Mouse (Mus musculus): ENCODE data around the gene Lrrk1. TPM values are rescaled to one million over a fixed set of nuclear protein-coding genes. Genes with fewer than 3 reads are reported as not detected.

Gene Lrrk1
- total RNA-seq, 2 experiments from 2014 or later, result 4.3 TPM

DNA sequence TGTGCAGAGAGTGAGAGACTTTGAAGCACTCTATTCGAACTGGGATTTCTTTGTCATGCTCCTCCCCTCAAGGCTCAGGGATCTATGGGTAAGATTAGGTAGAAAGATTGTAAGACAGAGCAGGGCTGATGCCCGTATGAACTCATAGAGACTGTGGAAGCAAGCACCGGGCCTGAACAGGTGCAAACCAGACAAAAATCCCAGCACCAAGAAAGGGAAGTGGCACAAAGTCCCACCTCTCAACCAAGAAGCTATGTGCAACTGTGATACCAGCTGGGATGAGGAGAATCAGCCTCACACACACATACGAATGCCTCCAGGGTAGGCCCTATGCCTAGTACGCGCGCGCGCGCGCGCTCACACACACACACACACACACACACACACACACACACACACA, 2.3 kb downstream of the Lrrk1 start:
- no peak for DNase-seq (ENCODE audit: low spot score in 2 of 2)

DNA sequence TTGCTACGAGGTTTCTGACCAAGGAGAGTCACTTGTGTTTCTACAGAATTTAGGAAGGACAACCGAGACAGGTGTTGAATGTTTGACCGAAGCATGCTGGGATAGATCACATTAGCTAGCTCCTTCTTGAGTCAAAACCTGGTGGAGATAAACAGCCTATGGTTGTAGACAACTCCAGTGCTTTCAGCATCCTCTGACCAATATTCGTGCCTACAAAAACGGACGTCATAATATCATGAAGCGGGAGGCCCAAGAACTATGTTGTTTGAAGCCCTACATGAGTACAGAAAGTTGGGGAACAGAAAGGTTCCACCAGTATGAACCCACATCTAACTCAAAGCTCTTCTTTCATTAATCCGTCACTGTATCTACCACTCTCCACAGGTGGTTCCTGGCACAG, 3.3 kb downstream of the Lrrk1 start:
- DNase-seq (ENCODE audit: low spot score in 2 of 2), result no peak

DNA sequence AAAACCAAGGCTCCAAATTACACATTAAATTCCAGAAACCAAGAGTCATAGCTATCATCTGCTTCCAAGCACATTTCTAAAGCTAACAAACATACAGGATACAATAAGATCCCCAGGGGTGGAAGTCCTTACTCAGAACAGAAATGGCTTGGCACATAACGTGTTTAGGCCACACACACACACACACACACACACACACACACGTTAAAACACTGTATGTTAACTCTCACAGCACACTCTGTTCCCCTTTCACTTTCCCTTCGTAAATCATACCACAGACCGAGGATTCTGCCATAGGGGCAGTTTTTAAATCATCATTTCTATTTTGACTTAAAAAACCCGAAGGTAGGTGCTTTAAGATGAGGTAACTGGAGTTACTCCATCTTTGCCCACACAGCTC, 3.9 kb downstream of the Lrrk1 start:
- no peak for DNase-seq (ENCODE audit: low spot score in 2 of 2)

DNA sequence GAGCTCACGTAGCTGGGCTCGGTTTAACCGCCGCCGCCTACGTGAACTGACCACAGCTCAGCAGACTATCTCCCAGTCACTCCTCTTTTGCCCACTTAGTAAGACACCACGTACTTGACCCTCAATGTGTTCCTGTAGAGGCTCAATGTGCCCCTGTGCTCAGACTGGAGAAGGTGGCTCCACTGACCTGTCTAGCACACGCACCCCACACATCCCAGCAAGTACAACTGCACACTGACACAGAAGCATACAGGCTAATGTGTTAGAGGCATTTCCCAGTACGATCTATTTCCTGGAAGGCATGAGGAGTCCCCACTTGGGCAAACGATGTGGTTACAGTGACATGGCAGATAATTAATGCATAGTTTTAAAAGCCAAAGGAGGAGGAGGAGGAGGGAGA, 11.6 kb downstream of the Lrrk1 start:
- DNase-seq (ENCODE audit: low spot score in 2 of 2), result no peak

DNA sequence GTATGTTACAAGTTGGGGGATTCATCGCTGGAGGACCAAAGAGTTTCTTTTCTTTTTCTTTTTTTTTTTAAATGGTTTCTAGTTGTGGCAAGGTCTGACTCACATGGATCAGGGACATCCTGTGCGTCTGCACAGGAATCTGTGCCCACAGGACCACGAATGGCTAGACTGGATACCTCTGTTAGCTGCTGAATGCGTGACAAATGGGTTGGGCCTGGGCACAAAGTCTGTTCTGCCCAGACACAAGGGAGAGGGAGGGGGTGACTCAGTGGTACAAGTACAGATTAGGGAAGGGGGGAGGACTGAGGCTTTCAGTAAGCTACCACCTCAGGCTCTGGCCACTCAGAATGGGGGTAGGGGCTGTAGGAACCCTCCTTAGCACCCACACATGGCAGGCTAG, 12.4 kb downstream of the Lrrk1 start:
- DNase-seq (ENCODE audit: low spot score in 2 of 2), result no peak

DNA sequence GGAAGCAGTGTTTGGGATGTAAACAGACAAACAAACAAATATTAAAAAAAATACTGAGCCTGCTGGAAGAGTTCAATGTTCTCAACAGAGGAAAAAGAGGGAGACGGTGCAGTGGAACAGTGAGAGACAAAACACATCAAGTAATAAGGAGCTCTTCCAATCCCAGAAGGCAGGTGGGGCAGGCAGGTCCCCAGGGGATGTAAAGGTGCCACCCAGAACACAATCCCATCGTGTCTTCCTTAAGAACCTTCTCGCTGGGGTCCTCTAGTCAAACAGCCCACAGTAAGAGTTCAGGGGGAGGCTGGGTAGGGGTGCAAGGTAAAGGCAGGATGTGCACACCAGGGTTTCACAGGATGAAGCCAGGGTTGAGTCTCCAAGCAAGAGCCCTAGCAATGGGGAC, 14.8 kb downstream of the Lrrk1 start:
- no peak for DNase-seq (ENCODE audit: low spot score in 2 of 2)

- DNase-seq (ENCODE audit: low spot score in 2 of 2), result no peak
Measured at GRCm38 (mm10) chr7:66370970-66371369, 17.2 kb downstream of the Lrrk1 start.

DNA sequence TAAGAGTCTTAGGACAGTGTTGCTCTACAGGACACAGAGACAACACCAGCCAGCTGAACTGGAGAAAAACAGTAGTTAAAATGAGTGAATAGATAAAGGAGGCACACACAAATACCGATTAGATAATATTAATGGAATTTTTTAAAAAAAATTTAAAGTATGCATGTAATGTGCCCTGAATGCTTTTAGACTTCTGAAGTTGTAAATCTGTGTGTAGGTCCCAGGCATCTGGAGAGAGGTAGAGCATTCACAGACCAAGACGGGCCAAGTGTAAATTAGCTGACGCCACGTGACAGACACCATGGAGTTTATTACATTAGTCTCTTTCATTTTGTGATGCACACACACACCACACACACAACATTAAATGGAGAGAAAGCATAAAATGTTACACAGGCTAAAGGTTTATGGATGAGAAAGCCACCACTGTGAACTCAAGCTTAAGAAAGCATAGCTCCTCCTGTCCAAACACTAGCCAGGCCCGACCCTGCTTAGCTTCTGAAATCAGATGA, 18.2 kb downstream of the Lrrk1 start:
- DNase-seq (ENCODE audit: low spot score in 2 of 2), result no peak

GRCm38 (mm10) chr7:66369071-66369933, 18.8 kb downstream of the Lrrk1 start:
- DNase-seq (ENCODE audit: low spot score in 2 of 2), result no peak

GRCm38 (mm10) chr7:66365904-66366303, 22.2 kb downstream of the Lrrk1 start, which contains the start of gene Gm10974:
Gene Gm10974 (plus strand): TSS chr7:66365905.
- DNase-seq (ENCODE audit: low spot score in 2 of 2), result no peak

GRCm38 (mm10) chr7:66365411-66365810, 22.7 kb downstream of the Lrrk1 start:
- DNase-seq (ENCODE audit: low spot score in 2 of 2), result no peak

- no peak for DNase-seq (ENCODE audit: low spot score in 2 of 2)
Measured at GRCm38 (mm10) chr7:66364491-66364890, 23.7 kb downstream of the Lrrk1 start.

DNA sequence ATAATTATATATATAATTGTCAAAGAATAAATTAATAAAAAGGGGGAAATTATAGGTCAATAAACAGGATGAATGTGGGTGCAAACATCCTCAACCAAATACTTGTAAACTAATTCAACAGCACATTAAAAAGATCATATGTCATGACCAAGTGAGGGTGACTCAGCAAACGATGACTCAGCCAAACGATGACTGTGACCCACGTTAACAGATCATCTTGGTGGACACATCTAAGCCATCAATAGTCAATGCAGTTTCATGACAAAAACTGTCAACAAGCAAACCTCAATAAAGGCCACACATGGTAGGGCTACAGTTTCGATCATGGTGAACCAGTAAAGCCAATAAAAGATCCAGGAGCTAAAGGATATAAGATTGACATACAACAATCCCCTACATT, 29.1 kb downstream of the Lrrk1 start:
- no peak for DNase-seq (ENCODE audit: low spot score in 2 of 2)

- no peak for DNase-seq (ENCODE audit: low spot score in 2 of 2)
Measured at GRCm38 (mm10) chr7:66358461-66358860, 29.7 kb downstream of the Lrrk1 start.

- DNase-seq (ENCODE audit: low spot score in 2 of 2), result no peak
Measured at GRCm38 (mm10) chr7:66355791-66356522, 32.2 kb downstream of the Lrrk1 start.

DNA sequence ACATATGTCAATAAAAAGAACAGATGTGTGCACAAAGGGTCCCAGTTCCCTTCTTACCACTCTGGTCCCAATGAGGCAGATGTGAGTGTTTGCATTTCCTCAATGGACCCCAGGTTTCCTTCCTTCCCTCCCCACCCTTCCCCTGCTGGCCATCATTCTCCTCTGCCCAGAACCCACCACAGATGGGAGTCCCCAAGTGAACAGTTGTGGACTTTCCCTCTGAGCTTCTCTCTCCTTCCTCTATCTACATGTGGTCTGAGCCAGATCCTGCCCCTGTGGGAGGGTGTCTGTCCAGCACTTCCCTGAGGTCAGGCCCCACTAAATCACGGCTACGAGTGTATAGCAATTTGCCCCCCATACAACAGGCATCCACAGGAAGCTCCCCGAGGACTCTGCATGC, 33.2 kb downstream of the Lrrk1 start:
- no peak for DNase-seq (ENCODE audit: low spot score in 2 of 2)

DNA sequence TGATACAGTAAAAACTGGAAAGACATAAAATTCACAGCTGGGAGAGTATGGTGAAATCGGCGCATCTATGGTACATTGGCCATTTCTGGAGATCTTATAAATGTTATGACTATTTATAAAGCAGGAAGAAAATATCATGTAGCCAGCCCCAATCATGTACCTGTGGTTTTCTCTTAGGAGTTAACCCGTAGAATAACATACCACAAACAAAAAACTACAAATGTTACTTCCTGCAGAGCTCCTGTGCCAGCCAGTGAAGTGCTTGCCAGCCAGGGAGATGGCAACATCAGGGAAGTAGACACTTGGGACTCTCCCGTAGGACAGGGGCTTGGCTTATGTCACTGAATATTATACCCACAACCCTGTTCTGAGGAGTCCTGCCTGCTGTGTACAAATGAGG, 37.1 kb downstream of the Lrrk1 start:
- DNase-seq (ENCODE audit: low spot score in 2 of 2), result no peak

DNA sequence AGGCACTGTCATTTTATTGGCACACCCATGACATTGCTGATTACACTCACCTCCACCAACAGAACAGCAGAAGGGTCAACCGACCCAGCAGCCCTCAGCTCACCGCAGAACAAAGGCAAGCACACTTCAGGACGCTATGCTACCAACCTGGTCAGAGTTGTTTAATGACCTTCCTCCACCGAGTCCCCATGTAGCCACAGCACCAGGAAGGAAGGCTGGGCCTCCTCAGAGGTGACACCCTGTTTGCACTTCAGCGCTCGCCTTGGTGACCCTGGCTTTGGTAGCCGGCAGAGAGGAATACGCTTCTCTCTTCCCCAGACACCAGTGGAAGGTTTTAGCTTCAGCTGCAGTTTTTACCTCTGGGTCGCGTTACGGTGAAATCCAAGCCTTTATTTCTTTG, 38.5 kb downstream of the Lrrk1 start:
- no peak for DNase-seq (ENCODE audit: low spot score in 2 of 2)

DNA sequence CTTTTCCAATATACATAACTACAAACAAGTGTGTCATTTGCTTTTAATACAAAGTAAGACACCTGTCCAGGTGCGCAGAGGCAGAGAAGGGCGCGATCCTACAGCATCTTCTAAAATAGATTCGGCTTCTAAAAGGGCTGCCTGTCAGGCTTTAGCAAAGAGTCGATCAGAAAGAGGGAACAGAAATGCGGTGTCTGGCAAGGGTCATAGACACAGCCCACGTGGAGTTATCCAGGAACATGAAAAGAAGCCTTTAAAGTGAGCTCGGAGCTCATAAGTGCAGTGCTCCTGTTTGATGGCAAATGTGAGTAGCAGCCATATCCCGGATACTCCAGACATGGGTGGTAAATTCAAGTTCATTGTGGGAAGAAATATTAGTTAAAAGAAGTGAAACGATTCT, 39.6 kb downstream of the Lrrk1 start:
- no peak for DNase-seq (ENCODE audit: low spot score in 2 of 2)

DNA sequence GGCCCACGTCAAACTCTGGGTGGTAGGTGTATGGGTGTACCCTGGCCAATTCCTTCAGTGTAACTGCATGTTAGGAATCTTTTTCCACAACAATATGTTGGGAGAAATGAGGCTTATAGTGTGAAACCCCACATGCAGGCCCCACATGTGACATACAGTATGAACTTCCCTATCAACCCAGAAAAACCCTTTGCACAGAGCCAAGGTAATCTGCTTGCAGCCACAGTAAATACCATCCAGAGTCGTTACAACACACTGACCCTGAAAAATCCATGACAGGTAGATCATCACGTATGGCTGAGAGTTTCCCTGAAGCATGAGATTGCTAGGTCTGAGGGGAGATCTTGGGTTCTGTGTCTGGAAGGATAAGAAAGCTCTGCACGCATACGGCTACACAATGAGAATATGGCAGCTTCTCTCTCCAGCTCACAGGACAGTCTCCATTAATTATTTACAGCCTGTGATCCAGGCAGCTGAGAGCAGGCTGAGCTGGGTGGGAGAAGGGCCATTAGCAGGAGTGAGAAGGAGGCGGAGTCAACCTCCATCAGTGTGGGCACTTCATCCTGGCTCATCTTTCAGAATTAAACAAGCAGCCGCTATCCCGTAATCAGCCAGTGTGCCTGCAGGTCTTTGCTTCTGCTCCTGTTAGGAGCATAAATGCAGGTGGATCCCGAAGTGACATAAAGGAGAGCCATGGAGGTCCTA, 41.0 kb downstream of the Lrrk1 start:
- DNase-seq (ENCODE audit: low spot score in 2 of 2), result no peak

DNA sequence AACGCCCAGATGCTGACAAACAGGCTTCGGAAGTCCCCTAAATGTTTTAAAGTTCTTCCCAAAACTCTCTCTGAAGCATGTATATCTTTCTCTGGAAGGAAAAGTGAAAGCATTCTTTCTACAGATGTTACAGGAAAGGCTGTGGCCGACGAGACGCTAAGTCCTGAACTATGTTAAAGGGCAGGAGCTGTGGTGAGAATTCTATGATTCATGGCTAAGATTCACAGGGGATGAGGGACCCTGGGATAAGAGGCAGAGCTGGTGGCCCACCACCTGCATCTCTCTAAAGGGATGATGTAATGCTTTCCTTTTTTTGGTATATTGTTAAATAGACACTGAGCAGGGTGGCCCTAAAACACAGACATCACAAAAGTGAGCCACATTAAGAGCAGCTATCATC, 44.8 kb downstream of the Lrrk1 start:
- no peak for DNase-seq (ENCODE audit: low spot score in 2 of 2)

DNA sequence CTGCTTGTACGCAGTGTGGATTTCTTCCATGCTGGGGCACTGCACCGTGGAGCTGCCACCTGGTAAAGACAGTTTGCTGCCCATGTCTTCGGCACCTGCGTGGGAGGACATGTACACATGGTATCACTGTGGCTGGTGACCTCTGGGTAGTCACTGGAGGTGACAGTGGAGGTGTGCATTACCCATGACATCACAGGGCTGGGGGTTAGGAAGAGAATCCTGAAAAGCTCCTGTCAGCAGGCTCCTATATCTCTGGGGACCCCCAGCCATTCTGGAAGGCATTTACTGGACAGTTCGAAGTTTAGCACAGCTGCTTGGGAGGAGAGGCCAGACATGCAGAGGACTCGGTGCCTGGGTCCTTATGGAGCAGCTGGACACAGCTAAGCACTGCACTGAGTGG, 45.3 kb downstream of the Lrrk1 start:
- DNase-seq (ENCODE audit: low spot score in 2 of 2), result no peak

All from left cerebral cortex, adult 18-20 months (tissue).